Mouse (Mus musculus) brain, embryonic 18.5 days (tissue): ENCODE data around the gene Schip1.

ENCODE experiments used
- DNase-seq: peaks from one replicate; pipeline ENCODE4 v3.0.0-alpha.2; 2012; ENCODE audit warnings: low read depth, low spot score

Gene Schip1

DNA sequence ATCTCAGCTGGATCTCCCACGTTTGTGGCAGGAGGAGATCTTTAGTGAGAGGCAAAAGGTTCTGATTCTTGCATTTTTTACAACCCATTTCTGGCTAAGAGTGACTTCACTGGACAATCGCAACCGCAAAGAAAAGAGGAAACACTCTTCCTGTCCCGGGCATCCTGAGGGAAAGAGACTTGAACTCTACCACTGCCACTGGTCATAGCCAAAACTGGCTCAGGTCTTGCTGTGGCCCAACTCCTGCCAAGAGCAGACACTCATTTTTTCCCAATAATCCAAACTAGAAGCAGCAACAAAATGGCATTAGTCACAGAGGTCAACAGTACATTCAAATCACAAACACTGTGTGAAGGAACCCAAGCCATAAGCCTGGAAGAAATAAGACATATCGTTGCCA lies 597.8 kb downstream of the Schip1 start:
- DNase-seq, result no peak

DNA sequence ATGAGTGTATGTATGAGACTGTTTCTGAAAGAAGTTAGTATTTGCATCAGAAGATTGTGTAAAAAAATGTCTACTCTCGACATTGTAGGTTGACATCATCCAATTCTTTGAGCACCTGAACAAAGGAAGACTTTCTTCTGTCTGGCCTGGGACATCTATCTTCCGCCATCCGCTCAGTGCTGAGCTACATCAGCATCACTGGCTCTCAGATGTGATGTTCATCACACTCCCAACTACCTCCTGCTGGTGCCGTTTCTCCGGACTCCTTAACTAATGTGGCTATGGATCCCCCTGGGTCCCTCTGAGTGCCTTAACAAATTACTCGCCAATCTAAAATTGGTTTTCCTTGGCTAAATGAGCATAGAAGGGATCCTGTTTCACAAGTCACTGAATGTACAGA lies 599.7 kb downstream of the Schip1 start:
- no peak for DNase-seq

- no peak for DNase-seq
These were observed 601.8 kb downstream of the Schip1 start for GRCm38 (mm10) chr3:68666377-68666776.

DNA sequence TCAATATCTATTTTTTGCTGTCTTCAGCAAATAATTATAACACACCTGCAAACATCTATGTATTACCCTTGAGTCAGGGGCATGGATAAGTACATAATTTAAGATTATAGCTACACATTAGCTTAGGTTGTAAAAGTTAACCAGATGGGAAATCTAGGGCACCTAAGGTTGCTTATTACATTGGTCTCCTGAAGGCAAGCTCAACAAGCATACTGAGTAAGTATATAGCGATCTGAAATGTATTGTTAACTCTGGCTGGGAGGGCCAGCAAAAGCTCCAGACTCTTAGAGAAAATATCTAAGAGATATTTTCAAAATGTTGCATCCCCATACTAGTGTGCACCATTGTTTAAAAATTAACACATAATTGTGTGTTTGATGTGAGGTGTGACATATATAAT lies 603.2 kb downstream of the Schip1 start:
- no peak for DNase-seq

DNA sequence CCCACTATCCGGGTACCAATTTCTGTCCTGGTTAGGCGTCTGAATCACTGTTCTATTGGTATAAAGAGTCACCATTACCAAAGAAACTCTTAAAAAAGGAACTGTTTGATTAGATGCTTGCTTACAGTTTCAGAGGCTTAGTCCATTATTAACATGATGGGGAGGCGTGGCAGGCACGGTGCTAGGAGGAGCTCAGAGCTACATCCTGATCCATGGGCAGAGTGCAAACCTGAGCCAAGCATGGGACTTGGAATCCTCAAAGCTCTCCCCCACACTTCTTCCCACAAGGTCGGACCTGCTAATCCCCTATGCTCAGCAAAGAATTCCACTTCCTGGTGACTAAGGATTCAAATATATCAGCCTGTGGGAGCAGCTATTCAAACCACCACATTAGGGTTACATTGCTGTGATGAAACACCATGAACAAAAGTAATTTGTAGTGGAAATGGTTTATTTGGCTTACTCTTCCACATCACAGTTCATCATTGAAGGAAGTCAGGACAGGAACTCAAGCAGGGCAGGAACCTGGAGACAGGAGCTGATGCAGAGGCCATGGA lies 604.9 kb downstream of the Schip1 start:
- DNase-seq, result no peak

GRCm38 (mm10) chr3:68674721-68675120 lies 610.1 kb downstream of the Schip1 start:
- no peak for DNase-seq

DNA sequence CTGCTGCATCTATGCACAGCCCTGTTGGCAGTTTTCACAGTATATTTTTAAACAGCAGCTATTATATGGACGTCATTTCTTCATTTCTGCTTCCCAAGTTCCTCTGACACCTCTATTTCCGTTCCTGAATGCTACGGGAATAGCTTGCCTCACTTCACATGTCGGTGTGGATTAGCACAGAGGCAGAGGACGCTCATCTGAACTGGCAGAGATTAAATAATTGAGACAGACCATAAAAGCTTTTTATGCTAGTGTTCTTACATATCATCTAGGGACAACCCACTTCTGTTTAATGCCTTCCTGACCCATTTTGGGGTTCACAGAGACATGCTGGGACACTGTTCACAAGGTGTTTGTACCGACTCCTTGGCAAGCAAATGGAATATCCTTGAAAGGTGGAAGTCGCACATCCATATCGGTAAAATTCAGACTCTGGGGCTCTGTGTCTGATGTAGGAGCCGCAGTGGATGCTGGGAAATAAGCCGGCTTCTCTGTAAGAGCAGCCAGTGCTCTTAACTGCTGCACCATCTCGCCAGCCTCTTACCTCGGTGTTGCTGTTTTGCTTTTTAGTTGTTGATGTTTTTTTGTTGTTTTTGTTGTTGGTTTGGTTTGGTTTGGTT lies 610.7 kb downstream of the Schip1 start:
- DNase-seq, result no peak
